Mouse (Mus musculus): ENCODE measurements around the gene Trip11.

DNA sequence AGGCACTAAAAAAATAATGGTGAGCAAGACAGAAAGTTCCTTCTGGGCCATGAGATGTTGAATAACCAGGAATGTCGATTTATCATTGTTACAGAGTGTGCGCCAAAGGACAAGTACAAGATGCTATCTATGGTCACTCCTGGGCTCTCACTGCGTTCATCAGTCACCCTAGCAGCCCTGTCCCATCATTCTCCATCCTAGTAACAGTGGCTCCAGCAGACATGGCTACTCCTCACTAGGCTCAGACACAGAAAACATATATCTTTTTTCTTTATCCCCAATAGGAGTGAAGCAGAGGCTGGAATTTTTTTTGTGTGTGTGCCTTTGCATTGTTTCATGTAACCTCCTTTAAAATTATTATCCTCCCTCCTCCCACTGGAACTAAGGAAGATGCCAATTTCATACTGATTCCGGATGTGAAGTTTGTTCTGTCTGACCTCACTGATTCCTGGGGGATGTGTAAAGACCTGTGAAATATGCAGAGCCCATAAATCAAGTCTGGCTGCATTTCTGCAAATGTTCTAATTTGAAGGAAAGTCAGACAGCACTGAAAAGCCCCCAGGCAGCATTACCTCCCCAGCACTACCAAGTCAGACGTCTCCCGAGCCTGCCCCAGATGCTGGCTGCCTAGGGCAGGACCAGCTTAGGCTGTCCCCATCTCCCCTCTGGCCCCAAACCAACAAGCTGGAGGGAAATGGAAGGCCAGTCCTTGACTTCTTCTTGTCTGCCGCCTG, 114.7 kb downstream of the Trip11 start:
- TF ChIP-seq GATA1 (IDR thresholded peaks at IDR 0.05; ENCODE audit: borderline replicate concordance, low read length) (no peak), FLI1 (IDR thresholded peaks at IDR 0.05; ENCODE audit: low read length) (no peak)

All from megakaryocyte, embryonic 14.5 days (primary cell).